Mouse (Mus musculus) splenic B cell, adult 2 months (primary cell): ENCODE results near the gene Ppp1r9a.

Experiments used
- DNase-seq: peaks from one replicate; pipeline ENCODE4 v3.0.0-alpha.2; 2011; ENCODE audit warnings: low read depth, low spot score
- H3K27me3 ChIP-seq: 2 replicates; pipeline ENCODE4 v1.6.1; 2012; ENCODE audit warnings: mild to moderate bottlenecking, low read length, moderate library complexity, mixed read lengths; ENCODE audit not compliant: control insufficient read depth, poor library complexity, insufficient read depth, severe bottlenecking
- H3K36me3 ChIP-seq: 2 replicates; pipeline ENCODE4 v1.6.1; 2012; ENCODE audit warnings: mild to moderate bottlenecking, low read length, moderate library complexity, mixed read lengths; ENCODE audit not compliant: control insufficient read depth, poor library complexity, insufficient read depth, severe bottlenecking

Gene Ppp1r9a

GRCm38 (mm10) chr6:4938901-4939300 is 36.2 kb downstream of the Ppp1r9a start:
- DNase-seq, result no peak
- no peaks in the 10 kb centered on the region for H3K27me3 ChIP-seq
- H3K36me3 ChIP-seq, result no peaks in the 10 kb centered on the region

- Histone ChIP-seq H3K36me3 (no peaks in the 10 kb centered on the region), H3K27me3 (no peaks in the 10 kb centered on the region)
- no peak for DNase-seq
Observed at GRCm38 (mm10) chr6:4940086-4940485, 37.4 kb downstream of the Ppp1r9a start.

DNA sequence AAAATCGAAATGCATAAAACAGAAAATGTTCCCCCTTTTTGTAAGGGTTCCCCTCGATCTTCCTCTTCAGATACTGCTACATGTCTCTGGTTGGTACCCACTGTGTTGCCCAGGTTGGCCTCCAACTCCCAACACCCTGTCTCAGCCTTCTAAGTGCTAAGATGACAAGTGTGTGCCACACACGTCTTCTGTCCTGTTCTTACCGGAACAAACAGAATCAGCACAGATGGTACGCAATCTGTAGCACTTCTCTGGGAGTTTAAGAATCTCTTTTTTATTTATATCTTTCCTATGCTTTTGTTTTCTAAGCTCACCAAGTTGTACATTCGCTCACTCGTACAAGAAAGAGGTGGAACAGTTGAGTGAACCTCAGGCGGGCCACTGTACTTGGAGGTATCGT is 37.9 kb downstream of the Ppp1r9a start:
- H3K36me3 ChIP-seq, result no peaks in the 10 kb centered on the region
- no peak for DNase-seq
- no peaks in the 10 kb centered on the region for H3K27me3 ChIP-seq

- DNase-seq, result no peak
- no peaks in the 10 kb centered on the region for H3K36me3 ChIP-seq
- H3K27me3 ChIP-seq, result no peaks in the 10 kb centered on the region
Observed at GRCm38 (mm10) chr6:4943821-4944220, 41.1 kb downstream of the Ppp1r9a start.

- no peak for DNase-seq
- H3K36me3 ChIP-seq, result no peaks in the 10 kb centered on the region
- no peaks in the 10 kb centered on the region for H3K27me3 ChIP-seq
Observed at GRCm38 (mm10) chr6:4948056-4948455, 45.3 kb downstream of the Ppp1r9a start.

DNA sequence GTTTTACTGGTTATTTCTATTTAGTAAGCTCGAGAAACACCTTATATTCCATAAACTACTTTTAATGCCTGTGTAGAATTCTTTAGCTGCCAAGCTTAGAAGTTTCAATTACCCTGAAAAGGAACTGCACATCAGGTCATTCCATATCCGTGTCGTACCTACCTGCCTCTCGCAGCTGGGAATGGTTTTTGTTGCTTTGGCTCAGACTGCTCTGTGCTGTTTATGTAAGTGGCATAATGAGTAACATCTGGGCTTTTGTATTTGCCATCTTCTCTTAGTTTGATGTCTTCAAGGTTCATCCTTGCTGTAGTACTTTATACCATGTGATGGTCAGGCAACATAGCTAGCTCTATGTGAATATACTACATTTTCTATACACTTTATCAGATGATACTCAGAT is 47.0 kb downstream of the Ppp1r9a start:
- no peaks in the 10 kb centered on the region for H3K27me3 ChIP-seq
- no peak for DNase-seq
- no peaks in the 10 kb centered on the region for H3K36me3 ChIP-seq

DNA sequence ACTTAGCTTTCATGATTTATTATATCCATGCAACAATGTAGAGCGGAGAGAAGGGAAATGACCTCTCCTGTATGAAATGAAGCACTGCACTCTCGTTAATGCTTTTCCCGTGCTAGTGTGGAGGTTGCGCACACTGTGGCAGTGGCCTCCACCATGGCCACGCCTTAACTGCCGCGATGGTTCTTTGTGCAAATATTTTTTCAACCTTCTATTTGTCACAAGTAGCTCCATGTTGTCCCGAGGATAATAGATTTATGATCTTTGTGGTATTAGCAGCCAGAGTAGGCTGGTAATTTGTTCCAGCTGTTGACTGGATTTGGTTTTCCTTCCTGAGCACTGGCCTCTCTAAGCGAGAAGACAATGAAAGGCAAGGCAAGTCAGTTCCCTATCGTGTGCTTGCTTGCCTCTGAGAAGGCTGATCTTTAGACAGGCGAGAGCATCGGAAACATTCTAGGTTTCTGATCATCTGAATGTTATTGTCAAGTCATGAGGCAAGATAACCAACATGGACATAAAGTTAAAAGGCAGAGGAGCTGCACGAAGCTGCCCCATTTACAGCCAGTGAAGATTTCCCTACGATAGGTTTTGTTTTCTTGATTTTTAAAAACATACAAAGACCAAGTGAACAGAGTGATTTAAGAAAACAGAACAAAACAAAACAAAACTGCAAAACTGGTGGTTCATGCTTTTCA is 50.5 kb downstream of the Ppp1r9a start:
- no peaks in the 10 kb centered on the region for H3K27me3 ChIP-seq
- no peaks in the 10 kb centered on the region for H3K36me3 ChIP-seq
- DNase-seq, result no peak

GRCm38 (mm10) chr6:4956651-4957050 is 53.9 kb downstream of the Ppp1r9a start:
- H3K36me3 ChIP-seq, result no peaks in the 10 kb centered on the region
- no peak for DNase-seq
- no peaks in the 10 kb centered on the region for H3K27me3 ChIP-seq

DNA sequence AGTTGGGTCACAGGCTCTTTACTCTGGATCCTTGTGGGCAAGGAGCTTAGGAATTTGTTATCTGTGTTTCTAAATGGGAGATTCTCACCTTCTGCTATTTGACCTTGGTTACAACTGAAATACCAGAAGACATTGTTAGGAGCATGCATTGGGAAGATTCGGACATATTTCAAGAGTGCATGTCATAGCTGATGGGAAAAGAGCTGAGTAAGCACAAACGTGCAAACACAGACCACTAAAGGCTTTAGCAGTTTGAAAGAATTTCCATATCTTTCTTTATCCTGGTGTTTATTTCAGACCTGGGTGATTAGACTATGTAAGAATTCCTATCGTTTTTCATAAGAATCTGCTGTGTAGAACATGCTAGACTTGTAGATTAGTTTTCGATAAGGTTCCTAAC is 59.5 kb downstream of the Ppp1r9a start:
- H3K27me3 ChIP-seq, result no peaks in the 10 kb centered on the region
- no peaks in the 10 kb centered on the region for H3K36me3 ChIP-seq
- no peak for DNase-seq

DNA sequence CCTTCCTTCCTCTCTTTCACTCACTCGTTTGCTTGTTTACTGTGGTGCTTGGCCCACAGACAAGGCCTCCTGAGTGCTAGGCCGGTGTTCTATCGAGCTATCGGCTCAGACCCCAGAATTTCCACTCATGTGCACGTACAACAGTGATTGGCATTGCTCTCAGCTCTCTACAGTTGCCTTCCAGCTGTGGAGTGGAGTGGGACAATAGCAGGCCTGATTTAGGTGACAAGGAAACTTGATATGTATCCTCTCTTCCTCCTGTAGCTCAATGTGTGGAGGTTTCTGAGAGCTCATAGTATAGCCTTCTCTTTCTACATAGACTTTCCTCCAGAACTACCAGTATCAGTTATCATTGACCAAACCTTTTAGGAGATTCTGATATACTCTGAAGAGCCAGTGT is 60.3 kb downstream of the Ppp1r9a start:
- DNase-seq, result no peak
- no peaks in the 10 kb centered on the region for H3K27me3 ChIP-seq
- H3K36me3 ChIP-seq, result no peaks in the 10 kb centered on the region

GRCm38 (mm10) chr6:4967236-4967635 is 64.5 kb downstream of the Ppp1r9a start:
- peak; percentile 49 for DNase-seq
- H3K36me3 ChIP-seq, result no peaks in the 10 kb centered on the region
- no peaks in the 10 kb centered on the region for H3K27me3 ChIP-seq

- DNase-seq, result no peak
- H3K27me3 ChIP-seq, result no peaks in the 10 kb centered on the region
- no peaks in the 10 kb centered on the region for H3K36me3 ChIP-seq
Observed at GRCm38 (mm10) chr6:4971229-4971628, 68.5 kb downstream of the Ppp1r9a start.

GRCm38 (mm10) chr6:4972808-4973207 is 70.1 kb downstream of the Ppp1r9a start:
- DNase-seq, result peak; percentile 1
- Histone ChIP-seq H3K36me3 (no peaks in the 10 kb centered on the region), H3K27me3 (no peaks in the 10 kb centered on the region)

GRCm38 (mm10) chr6:4973337-4973736 is 70.6 kb downstream of the Ppp1r9a start:
- H3K27me3 ChIP-seq, result no peaks in the 10 kb centered on the region
- H3K36me3 ChIP-seq, result no peaks in the 10 kb centered on the region
- DNase-seq, result peak; percentile 5

- no peak for DNase-seq
- no peaks in the 10 kb centered on the region for H3K36me3 ChIP-seq
- no peaks in the 10 kb centered on the region for H3K27me3 ChIP-seq
Observed at GRCm38 (mm10) chr6:4977515-4977914, 74.8 kb downstream of the Ppp1r9a start.

- Histone ChIP-seq H3K36me3 (no peaks in the 10 kb centered on the region), H3K27me3 (no peaks in the 10 kb centered on the region)
- no peak for DNase-seq
Observed at GRCm38 (mm10) chr6:4978249-4978648, 75.5 kb downstream of the Ppp1r9a start.
